ENCODE assay signal across 9 mouse cellular contexts in genomic region chr13:56113431-56114248, GRCm38 (mm10). TPM values are rescaled to one million over a fixed set of nuclear protein-coding genes. Genes with fewer than 3 reads are reported as not detected.
DNase-seq lines count a peak whose midpoint lies in the region; ATAC-seq lines count a peak whose summit lies in the region.
"Had no signal": no experiment of that assay in that cellular context is flagged by ENCODE, and none has a peak within 500 bp of the region (broad histone marks: within the 10 kb centered on the region; RNA-seq: fewer than 3 reads in every experiment).

No protein-coding gene starts in this region.

- H3K9ac ChIP-seq in forebrain, embryonic 15.5 days (replicated peaks): no peak overlapping the region
- H3K9ac ChIP-seq in liver, embryonic 15.5 days: no peak overlapping the region
- H3K9ac ChIP-seq: liver, embryonic 14.5 days had no signal

- intact Hi-C loops in heart, postnatal 36 days (cut with DNase I): no loop called here

- DNase-seq in urinary bladder, adult 18-20 months (ENCODE audit: low spot score in 2 of 2): peak; percentile 38 to 58
- no peak for DNase-seq in urinary bladder, postnatal 25 days (ENCODE audit: low spot score)
- DNase-seq in heart, postnatal 36 days: peak; percentile 53 to 60
- DNase-seq in c-Kit-positive CD71-positive TER-119-positive erythroid progenitor cells, embryonic 14.5 days (ENCODE audit: low spot score): no peak
- no peak for DNase-seq in natural killer cell, adult 2 months (ENCODE audit: low spot score in 2 of 2)

- H3K4me3 ChIP-seq in forebrain, embryonic 15.5 days: no peak overlapping the region
- no peak overlapping the region for H3K4me3 ChIP-seq in liver, embryonic 15.5 days (replicated peaks)

- no peaks in the 10 kb centered on the region for H3K9me3 ChIP-seq in forebrain, embryonic 15.5 days
- H3K9me3 ChIP-seq in liver, embryonic 15.5 days (replicated peaks): no peaks in the 10 kb centered on the region

- no peaks in the 10 kb centered on the region for H3K27me3 ChIP-seq in forebrain, embryonic 15.5 days
- no peaks in the 10 kb centered on the region for H3K27me3 ChIP-seq in liver, embryonic 15.5 days

- ATAC-seq in forebrain, embryonic 15.5 days (replicated peaks): 0 out of 2 replicates have a peak, but pooled peaks have one; percentile 20
- ATAC-seq in liver, embryonic 15.5 days (ENCODE audit: insufficient read depth): peak; percentile 45; the same call in 1 of the 2 replicates
- ATAC-seq in megakaryocyte progenitor cell, adult 5-6 weeks (replicated peaks; ENCODE audit: poor library complexity): no peak

- H3K4me1 ChIP-seq in forebrain, embryonic 15.5 days: peaks cover 52% of the 10 kb centered on the region
- H3K4me1 ChIP-seq in liver, embryonic 15.5 days (replicated peaks): peaks cover 6% of the 10 kb centered on the region; the same call in 1 of the 2 replicates

- H3K36me3 ChIP-seq in forebrain, embryonic 15.5 days: peaks cover 4% of the 10 kb centered on the region
- H3K36me3 ChIP-seq in liver, embryonic 15.5 days (replicated peaks): peaks cover 51% of the 10 kb centered on the region

- H3K27ac ChIP-seq in forebrain, embryonic 15.5 days (replicated peaks): no peak overlapping the region
- 0 out of 2 replicates have a peak overlapping the region, but pooled peaks have one; percentile 6 for H3K27ac ChIP-seq in liver, embryonic 15.5 days (replicated peaks)
- H3K27ac ChIP-seq: liver, embryonic 14.5 days had no signal

- WGBS in forebrain, embryonic 15.5 days: 73% methylated on average over 19 of the region's 19 CpGs
- WGBS in liver, embryonic 15.5 days (ENCODE audit: insufficient replicate concordance): 76% methylated on average over 19 of the region's 19 CpGs

- H3K4me2 ChIP-seq in forebrain, embryonic 15.5 days (replicated peaks): no peak overlapping the region
- H3K4me2 ChIP-seq in liver, embryonic 15.5 days: no peak overlapping the region

RNA-seq across cellular contexts. Expression of gene H2afy, which starts 22.5 kb away (rescaled TPM):
- 424 and 456 TPM in 2 replicates for polyA plus RNA-seq in forebrain, embryonic 15.5 days (2015; fragmentation: Nextera tagmentation; extraction: Ambion mirVana)
- total RNA-seq in heart, postnatal 36 days (2021): 10 to 100 TPM; 45.2 to 50.3 TPM
- polyA plus RNA-seq in liver, embryonic 15.5 days (2015; fragmentation: Nextera tagmentation; extraction: Ambion mirVana): 83.7 and 87.4 TPM in 2 replicates
- 720 and 754 TPM in 2 replicates for total RNA-seq in megakaryocyte progenitor cell, adult 5-6 weeks (2015)
- total RNA-seq in megakaryocyte progenitor cell, adult 5-6 weeks (2017): 1,515 and 1,537 TPM in 2 replicates

Comparison
In these comparisons a context has a peak if more than half of its experiments do, and no peak if none do; other contexts are left out.
1. DNase-seq: peak in urinary bladder, adult 18-20 months (2 of 2) and heart, postnatal 36 days (2 of 2); none in urinary bladder, postnatal 25 days (single experiment), c-Kit-positive CD71-positive TER-119-positive erythroid progenitor cells, embryonic 14.5 days (single experiment) and natural killer cell, adult 2 months (0 of 2).
2. RNA of gene H2afy, which starts 22.5 kb away (total RNA-seq): 720 to 1,537 TPM in megakaryocyte progenitor cell, adult 5-6 weeks; 45.2 to 50.3 TPM in heart, postnatal 36 days; every median in the first group is over 10 times any median in the second.